Mouse (Mus musculus) intestine, postnatal 0 days (tissue): Measurements from ENCODE around the gene Fli1. TPM values are rescaled to one million over a fixed set of nuclear protein-coding genes. Genes with fewer than 3 reads are reported as not detected.

ENCODE experiments used
- ATAC-seq: fragments of 200-750 bp; cut with Nextera tagmentation; 2 replicates; pipeline ENCODE4 v1.8.0; 2017; ENCODE audit warnings: mild to moderate bottlenecking, moderate TSS enrichment, moderate library complexity
- H3K27ac ChIP-seq: fragments of 300-500 bp; sonication (generic); 2 replicates; pipeline ENCODE4 v1.5.1; 2014; ENCODE audit warnings: mild to moderate bottlenecking, low read depth, low read length, moderate library complexity
- H3K27me3 ChIP-seq: fragments of 300-500 bp; sonication (generic); replicated peaks from 2 replicates; pipeline ENCODE4 v1.6.1; 2014; ENCODE audit warnings: low read length, mixed read lengths; ENCODE audit not compliant: control insufficient read depth, insufficient read depth
- H3K36me3 ChIP-seq: fragments of 300-500 bp; sonication (generic); 2 replicates; pipeline ENCODE4 v1.6.1; 2014; ENCODE audit warnings: mild to moderate bottlenecking, moderate library complexity; ENCODE audit not compliant: control insufficient read depth, insufficient read depth
- H3K4me1 ChIP-seq: fragments of 300-500 bp; sonication (generic); replicated peaks from 2 replicates; pipeline ENCODE4 v1.6.1; 2014; ENCODE audit warnings: antibody characterized with exemption, low read length, mixed read lengths; ENCODE audit not compliant: control insufficient read depth, insufficient read depth
- H3K4me2 ChIP-seq: fragments of 300-500 bp; sonication (generic); replicated peaks from 2 replicates; pipeline ENCODE4 v1.6.1; 2014; ENCODE audit warnings: low read depth, mild to moderate bottlenecking, moderate library complexity
- H3K4me3 ChIP-seq: fragments of 300-500 bp; sonication (generic); 2 replicates; pipeline ENCODE4 v1.5.1; 2014; ENCODE audit warnings: low read depth, low read length
- H3K9ac ChIP-seq: fragments of 300-500 bp; sonication (generic); 2 replicates; pipeline ENCODE4 v1.6.1; 2014; ENCODE audit warnings: mild to moderate bottlenecking, low read depth, low read length
- H3K9me3 ChIP-seq: fragments of 300-500 bp; sonication (generic); 2 replicates; pipeline ENCODE4 v1.6.1; 2016; ENCODE audit warnings: mixed run types; ENCODE audit not compliant: control insufficient read depth
- CTCF ChIP-seq: sonication (generic); IDR thresholded peaks from 2 replicates; pipeline ENCODE4 v1.5.1; 2016; ENCODE audit warnings: low read depth, mild to moderate bottlenecking, control low read depth, antibody characterized with exemption, moderate library complexity
- WGBS: fragments of 180-500 bp; shearing (Covaris S2); extraction: QIAGEN DNeasy Blood & Tissue Kit; methylation state at CpG from one replicate; pipeline ENCODE4 v1.1.7; 2014; 5-methylcytosine and 5-hydroxymethylcytosine counted together
- polyA plus RNA-seq: library from polyadenylated mRNA; unstranded; fragments of >200 nt; fragmentation: Nextera tagmentation; extraction: Ambion mirVana; gene quantifications from 2 replicates; pipeline ENCODE4 v1.2.1, GENCODE M21; 2015

Fli1 gene
- polyA plus RNA-seq = 6.0 and 6.1 TPM in 2 replicates

GRCm38 (mm10) chr9:32542212-32543039 lies at the start of gene Fli1:
Fli1 (minus strand) TSS chr9:32542861.
- peaks cover 64% of the 10 kb centered on the region for H3K27me3 ChIP-seq

GRCm38 (mm10) chr9:32591732-32592582 lies 49.3 kb upstream of the Fli1 start:
- WGBS = 12% methylated on average over 14 of the region's 14 CpGs
- H3K4me1 ChIP-seq = 0 out of 2 replicates have a peak, but pooled peaks cover 2% of the 10 kb centered on the region
- H3K4me2 ChIP-seq = no peak overlapping the region; the same call in 1 of the 2 replicates
- H3K27me3 ChIP-seq = no peaks in the 10 kb centered on the region
- peak; percentile 94 for TF ChIP-seq CTCF
- H3K36me3 ChIP-seq = no peaks in the 10 kb centered on the region
- no peak overlapping the region for H3K9ac ChIP-seq
- H3K27ac ChIP-seq = no peak overlapping the region
- ATAC-seq = peak; percentile 47; the same call in 1 of the 2 replicates
- no peaks in the 10 kb centered on the region for H3K9me3 ChIP-seq
- H3K4me3 ChIP-seq = no peak overlapping the region

More at GRCm38 (mm10) chr9:32542212-32543039, at the start of gene Fli1:
- Histone ChIP-seq H3K36me3 (no peaks in the 10 kb centered on the region), H3K4me3 (peak within 1 kb of the TSS; percentile 67), H3K4me2 (peak within 1 kb of the TSS; percentile 77), H3K9me3 (no peaks in the 10 kb centered on the region), H3K4me1 (no peaks in the 10 kb centered on the region), H3K9ac (no peak within 1 kb of the TSS), H3K27ac (peak within 1 kb of the TSS; percentile 17; the same call in 1 of the 2 replicates)
- no peak for TF ChIP-seq CTCF
- ATAC-seq = no peak
- 2% methylated on average over 41 of the region's 41 CpGs for WGBS

- H3K27ac ChIP-seq = no peak overlapping the region
- no peaks in the 10 kb centered on the region for H3K36me3 ChIP-seq
- H3K4me3 ChIP-seq = no peak overlapping the region
- no peak for TF ChIP-seq CTCF
- no peak overlapping the region for H3K9ac ChIP-seq
- 0 out of 2 replicates have a peak, but pooled peaks cover 2% of the 10 kb centered on the region for H3K4me1 ChIP-seq
- H3K27me3 ChIP-seq = no peaks in the 10 kb centered on the region
- H3K4me2 ChIP-seq = no peak overlapping the region
- no peak for ATAC-seq
- H3K9me3 ChIP-seq = no peaks in the 10 kb centered on the region
- 74% methylated on average over 5 of the region's 5 CpGs for WGBS
Measured at GRCm38 (mm10) chr9:32590571-32590970, 47.9 kb upstream of the Fli1 start.

- no peak overlapping the region for H3K4me2 ChIP-seq
- H3K9me3 ChIP-seq = no peaks in the 10 kb centered on the region
- no peak overlapping the region for H3K4me3 ChIP-seq
- H3K27ac ChIP-seq = no peak overlapping the region
- H3K9ac ChIP-seq = no peak overlapping the region
- 7% methylated on average over 8 of the region's 8 CpGs for WGBS
- H3K4me1 ChIP-seq = 0 out of 2 replicates have a peak, but pooled peaks cover 2% of the 10 kb centered on the region
- no peaks in the 10 kb centered on the region for H3K27me3 ChIP-seq
- no peaks in the 10 kb centered on the region for H3K36me3 ChIP-seq
- 0 out of 2 replicates have a peak, but pooled peaks have one; percentile 33 for ATAC-seq
- TF ChIP-seq CTCF = peak; percentile 94
Measured at GRCm38 (mm10) chr9:32589900-32590299, 47.2 kb upstream of the Fli1 start.

- no peaks in the 10 kb centered on the region for H3K36me3 ChIP-seq
- ATAC-seq = no peak
- H3K4me2 ChIP-seq = no peak overlapping the region
- no peak overlapping the region for H3K9ac ChIP-seq
- no peaks in the 10 kb centered on the region for H3K27me3 ChIP-seq
- no peak overlapping the region for H3K4me3 ChIP-seq
- H3K27ac ChIP-seq = no peak overlapping the region
- WGBS = 45% methylated on average over 7 of the region's 7 CpGs
- no peaks in the 10 kb centered on the region for H3K4me1 ChIP-seq
- H3K9me3 ChIP-seq = no peaks in the 10 kb centered on the region
- TF ChIP-seq CTCF = peak; percentile 60
Measured at GRCm38 (mm10) chr9:32585357-32585756, 42.7 kb upstream of the Fli1 start.

- no peaks in the 10 kb centered on the region for H3K27me3 ChIP-seq
- no peak overlapping the region for H3K9ac ChIP-seq
- WGBS = 52% methylated on average over 6 of the region's 6 CpGs
- no peaks in the 10 kb centered on the region for H3K9me3 ChIP-seq
- no peaks in the 10 kb centered on the region for H3K4me1 ChIP-seq
- peak; percentile 92 for ATAC-seq
- TF ChIP-seq CTCF = no peak
- no peaks in the 10 kb centered on the region for H3K36me3 ChIP-seq
- H3K4me3 ChIP-seq = no peak overlapping the region
- no peak overlapping the region for H3K27ac ChIP-seq
- H3K4me2 ChIP-seq = no peak overlapping the region
Measured at GRCm38 (mm10) chr9:32583905-32584304, 41.2 kb upstream of the Fli1 start.
